Mouse (Mus musculus) limb, embryonic 11.5 days (tissue): ENCODE data around the gene Olfr572. TPM values are rescaled to one million over a fixed set of nuclear protein-coding genes. Genes with fewer than 3 reads are reported as not detected.

Experiments
- ATAC-seq: fragments of 200-750 bp; cut with Nextera tagmentation; 2 replicates; pipeline ENCODE4 v1.8.0; 2017; ENCODE audit warnings: low read depth; ENCODE audit not compliant: insufficient number of reproducible peaks, low FRiP score, low TSS enrichment
- DNase-seq: peaks from one replicate; pipeline ENCODE4 v3.0.0-alpha.2; 2015; ENCODE audit warnings: low spot score
- H3K27ac ChIP-seq: fragments of 300-500 bp; sonication (generic); replicated peaks from 2 replicates; pipeline ENCODE4 v1.5.1; 2014; ENCODE audit warnings: low read depth, mild to moderate bottlenecking, low read length
- H3K27me3 ChIP-seq: fragments of 300-500 bp; sonication (generic); 2 replicates; pipeline ENCODE4 v1.6.1; 2014; ENCODE audit warnings: mild to moderate bottlenecking, low read length, mixed read lengths; ENCODE audit not compliant: control insufficient read depth, insufficient read depth
- H3K36me3 ChIP-seq: fragments of 300-500 bp; sonication (generic); 2 replicates; pipeline ENCODE4 v1.6.1; 2014; ENCODE audit warnings: mild to moderate bottlenecking, low read length, moderate library complexity, mixed read lengths; ENCODE audit not compliant: control insufficient read depth, insufficient read depth
- H3K4me1 ChIP-seq: fragments of 300-500 bp; sonication (generic); 2 replicates; pipeline ENCODE4 v1.6.1; 2014; ENCODE audit warnings: low read length, mixed read lengths; ENCODE audit not compliant: control insufficient read depth, insufficient read depth
- H3K4me2 ChIP-seq: fragments of 300-500 bp; sonication (generic); 2 replicates; pipeline ENCODE4 v1.6.1; 2014; ENCODE audit warnings: low read depth, mild to moderate bottlenecking, moderate library complexity; ENCODE audit not compliant: severe bottlenecking
- H3K4me3 ChIP-seq: fragments of 300-500 bp; sonication (generic); 2 replicates; pipeline ENCODE4 v1.5.1; 2014; ENCODE audit warnings: low read depth, low read length
- H3K9ac ChIP-seq: fragments of 300-500 bp; sonication (generic); 2 replicates; pipeline ENCODE4 v1.6.1; 2014; ENCODE audit warnings: mild to moderate bottlenecking, low read length
- H3K9me3 ChIP-seq: fragments of 300-500 bp; sonication (generic); 2 replicates; pipeline ENCODE4 v1.6.1; 2016; ENCODE audit warnings: low read length; ENCODE audit not compliant: control insufficient read depth
- WGBS: fragments of 180-500 bp; shearing (Covaris S2); extraction: QIAGEN DNeasy Blood & Tissue Kit; methylation state at CpG from one replicate; pipeline ENCODE4 v1.1.7; 2014; 5-methylcytosine and 5-hydroxymethylcytosine counted together
- polyA plus RNA-seq: library from polyadenylated mRNA; unstranded; fragments of >200 nt; fragmentation: Nextera tagmentation; extraction: Ambion mirVana; gene quantifications from 2 replicates; pipeline ENCODE4 v1.2.1, GENCODE M21; 2014

Gene Olfr572
- polyA plus RNA-seq = not detected in 2 replicates

GRCm38 (mm10) chr7:102924109-102924508 is at the start of gene Olfr572:
Olfr572 (plus strand) TSS chr7:102924409.
- H3K4me3 ChIP-seq = no peak within 1 kb of the TSS
- H3K27me3 ChIP-seq = no peaks in the 10 kb centered on the region
- ATAC-seq (no peak), DNase-seq (no peak)
- H3K9me3 ChIP-seq = no peaks in the 10 kb centered on the region
- no peaks in the 10 kb centered on the region for H3K36me3 ChIP-seq
- no peak within 1 kb of the TSS for H3K4me2 ChIP-seq
- H3K27ac ChIP-seq = no peak within 1 kb of the TSS
- no peaks in the 10 kb centered on the region for H3K4me1 ChIP-seq
- 67% methylated on average over 1 of the region's 1 CpGs for WGBS
- no peak within 1 kb of the TSS for H3K9ac ChIP-seq

GRCm38 (mm10) chr7:102876822-102877221 is 47.4 kb upstream of the Olfr572 start, which contains the start of gene Olfr568:
Olfr568 (plus strand) TSS chr7:102877122.
- DNase-seq = no peak
- Histone ChIP-seq H3K9me3 (no peaks in the 10 kb centered on the region), H3K9ac (no peak within 1 kb of the TSS), H3K4me3 (no peak within 1 kb of the TSS), H3K27ac (no peak within 1 kb of the TSS), H3K4me2 (no peak within 1 kb of the TSS), H3K36me3 (no peaks in the 10 kb centered on the region), H3K27me3 (no peaks in the 10 kb centered on the region), H3K4me1 (no peaks in the 10 kb centered on the region)
- no peak for ATAC-seq

GRCm38 (mm10) chr7:102890782-102891181 is 33.4 kb upstream of the Olfr572 start, which contains the start of gene Olfr569:
Olfr569 (minus strand) TSS chr7:102890882.
- Histone ChIP-seq H3K9ac (no peak within 1 kb of the TSS), H3K36me3 (no peaks in the 10 kb centered on the region), H3K27me3 (no peaks in the 10 kb centered on the region), H3K9me3 (no peaks in the 10 kb centered on the region), H3K4me1 (no peaks in the 10 kb centered on the region), H3K4me3 (no peak within 1 kb of the TSS), H3K27ac (no peak within 1 kb of the TSS), H3K4me2 (no peak within 1 kb of the TSS)
- no peak for ATAC-seq
- WGBS = 77% methylated on average over 3 of the region's 3 CpGs
- no peak for DNase-seq

- H3K27me3 ChIP-seq = no peaks in the 10 kb centered on the region
- no peak overlapping the region for H3K4me2 ChIP-seq
- WGBS = 34% methylated on average over 1 of the region's 1 CpGs
- ATAC-seq = no peak
- DNase-seq = no peak
- no peaks in the 10 kb centered on the region for H3K4me1 ChIP-seq
- no peak overlapping the region for H3K9ac ChIP-seq
- no peaks in the 10 kb centered on the region for H3K36me3 ChIP-seq
- no peaks in the 10 kb centered on the region for H3K9me3 ChIP-seq
- H3K4me3 ChIP-seq = no peak overlapping the region
- no peak overlapping the region for H3K27ac ChIP-seq
Observed at GRCm38 (mm10) chr7:102915261-102915660, 8.9 kb upstream of the Olfr572 start.

GRCm38 (mm10) chr7:102916405-102916804 is 7.8 kb upstream of the Olfr572 start:
- Histone ChIP-seq H3K9me3 (no peaks in the 10 kb centered on the region), H3K9ac (no peak overlapping the region), H3K4me3 (no peak overlapping the region), H3K36me3 (no peaks in the 10 kb centered on the region), H3K4me2 (no peak overlapping the region), H3K27me3 (no peaks in the 10 kb centered on the region), H3K27ac (no peak overlapping the region), H3K4me1 (no peaks in the 10 kb centered on the region)
- DNase-seq = no peak
- WGBS = 67% methylated on average over 5 of the region's 5 CpGs
- no peak for ATAC-seq

- Histone ChIP-seq H3K9me3 (no peaks in the 10 kb centered on the region), H3K27me3 (no peaks in the 10 kb centered on the region), H3K36me3 (no peaks in the 10 kb centered on the region), H3K4me3 (no peak within 1 kb of the TSS), H3K9ac (no peak within 1 kb of the TSS), H3K4me1 (no peaks in the 10 kb centered on the region), H3K4me2 (no peak within 1 kb of the TSS), H3K27ac (no peak within 1 kb of the TSS)
- 61% methylated on average over 4 of the region's 4 CpGs for WGBS
- DNase-seq (no peak), ATAC-seq (no peak)
Observed at GRCm38 (mm10) chr7:102917032-102917875, 7.0 kb upstream of the Olfr572 start, which contains the start of gene Olfr571. Olfr571 (minus strand) TSS chr7:102917536.

- Histone ChIP-seq H3K27ac (no peak overlapping the region), H3K9me3 (no peaks in the 10 kb centered on the region), H3K4me3 (no peak overlapping the region), H3K36me3 (no peaks in the 10 kb centered on the region), H3K4me1 (no peaks in the 10 kb centered on the region), H3K9ac (no peak overlapping the region), H3K4me2 (no peak overlapping the region), H3K27me3 (no peaks in the 10 kb centered on the region)
- ATAC-seq = no peak
- 21% methylated on average over 1 of the region's 1 CpGs for WGBS
- DNase-seq = no peak
Observed at GRCm38 (mm10) chr7:102919632-102920031, 4.6 kb upstream of the Olfr572 start.

- no peak overlapping the region for H3K27ac ChIP-seq
- DNase-seq (no peak), ATAC-seq (no peak)
- WGBS = 79% methylated on average over 3 of the region's 3 CpGs
- no peak overlapping the region for H3K4me2 ChIP-seq
- H3K4me3 ChIP-seq = no peak overlapping the region
- no peaks in the 10 kb centered on the region for H3K4me1 ChIP-seq
- no peaks in the 10 kb centered on the region for H3K36me3 ChIP-seq
- no peaks in the 10 kb centered on the region for H3K9me3 ChIP-seq
- no peaks in the 10 kb centered on the region for H3K27me3 ChIP-seq
- no peak overlapping the region for H3K9ac ChIP-seq
Observed at GRCm38 (mm10) chr7:102927105-102927504, 2.9 kb downstream of the Olfr572 start.
